Mouse (Mus musculus): ENCODE measurements at regions not wholly inside any gene's neighbourhood (a gene's known extent, or its start where the extent isn't known, plus 50 kb on each side); places are given as distances from the start of the nearest gene placed in this dataset.
A peak's percentile ranks its signal among the peaks of the same experiment; 100 is the strongest.

- no peak for DNase-seq
Measured at GRCm38 (mm10) chr13:84771956-84772355, 417.3 kb upstream of the Ccnh start.

GRCm38 (mm10) chr13:84783017-84783937 lies 405.9 kb upstream of the Ccnh start:
- DNase-seq, result peak; percentile 2

- no peak for DNase-seq
Measured at GRCm38 (mm10) chr13:84804241-84804980, 384.8 kb upstream of the Ccnh start.

GRCm38 (mm10) chr13:84805190-84805589 lies 384.0 kb upstream of the Ccnh start:
- no peak for DNase-seq

GRCm38 (mm10) chr13:84809605-84810004 lies 379.6 kb upstream of the Ccnh start:
- DNase-seq, result no peak

Measured in kidney, adult 9 months (tissue).